Mouse (Mus musculus): ENCODE data around the gene Plxna2.

- TF ChIP-seq CTCF (IDR thresholded peaks at IDR 0.05; ENCODE audit: low read depth, low read length) (no peak), POLR2A (IDR thresholded peaks at IDR 0.05; ENCODE audit: borderline replicate concordance, low read depth, low read length) (no peak)
These were observed 143.6 kb downstream of the Plxna2 start for GRCm38 (mm10) chr1:194761432-194762212.
